Mouse (Mus musculus) mature B cell (primary cell): ENCODE results near the gene Eif2d.

Source experiments
- in situ Hi-C: fragments of 300-500 bp; cut with MboI; formaldehyde crosslinking; loops from 2 replicates; pipeline ENCODE4 v1.14.3; 2019

Eif2d gene

GRCm38 (mm10) chr1:131213361-131213760 lies 60.4 kb downstream of the Eif2d start:
- in situ Hi-C loops, result no loop called here

- in situ Hi-C loops, result no loop called here
Measured at GRCm38 (mm10) chr1:131218933-131219332, 66.0 kb downstream of the Eif2d start.

GRCm38 (mm10) chr1:131221822-131222590 lies 69.0 kb downstream of the Eif2d start:
- in situ Hi-C loops, result no loop called here

GRCm38 (mm10) chr1:131223345-131223744 lies 70.4 kb downstream of the Eif2d start:
- in situ Hi-C loops, result no loop called here

- in situ Hi-C loops, result no loop called here
Measured at GRCm38 (mm10) chr1:131224848-131225471, 72.0 kb downstream of the Eif2d start.

GRCm38 (mm10) chr1:131228225-131228624 lies 75.2 kb downstream of the Eif2d start:
- in situ Hi-C loops, result no loop called here

- in situ Hi-C loops, result no loop called here
Measured at GRCm38 (mm10) chr1:131228659-131229058, 75.7 kb downstream of the Eif2d start.

- in situ Hi-C loops, result no loop called here
Measured at GRCm38 (mm10) chr1:131233527-131233926, 80.5 kb downstream of the Eif2d start.

- in situ Hi-C loops, result no loop called here
Measured at GRCm38 (mm10) chr1:131236077-131236476, 83.1 kb downstream of the Eif2d start.
